In genomic region chr8:121697735-121698614, GRCm38 (mm10) we compare ENCODE assay signal across 8 mouse cellular contexts. TPM values are rescaled to one million over a fixed set of nuclear protein-coding genes. Genes with fewer than 3 reads are reported as not detected.
DNase-seq lines count a peak whose midpoint lies in the region; ATAC-seq lines count a peak whose summit lies in the region.

No protein-coding gene starts in this region.

- peak overlapping the region; percentile 63 for H3K4me2 ChIP-seq in heart, embryonic 12.5 days
- peak overlapping the region; percentile 47 for H3K4me2 ChIP-seq in forebrain, embryonic 13.5 days
- peak overlapping the region; percentile 36 for H3K4me2 ChIP-seq in midbrain, embryonic 11.5 days

- ATAC-seq in heart, embryonic 12.5 days (ENCODE audit: insufficient number of reproducible peaks, low FRiP score), result peak; percentile 51
- peak; percentile 52 for ATAC-seq in forebrain, embryonic 13.5 days
- ATAC-seq in midbrain, embryonic 11.5 days (ENCODE audit: low FRiP score), result peak; percentile 63
- no peak for ATAC-seq in erythroblast, adult 5-6 weeks (replicated peaks; ENCODE audit: low FRiP score, poor library complexity, severe bottlenecking)

- intact Hi-C loops in heart, postnatal 14 days (cut with DNase I), result no loop called here

- peak overlapping the region; percentile 41; the same call in 1 of the 2 replicates for H3K9ac ChIP-seq in heart, embryonic 12.5 days
- no peak overlapping the region; the same call in 1 of the 2 replicates for H3K9ac ChIP-seq in forebrain, embryonic 13.5 days
- peak overlapping the region; percentile 31 for H3K9ac ChIP-seq in midbrain, embryonic 11.5 days (ENCODE audit: low read length)

- H3K4me3 ChIP-seq in heart, embryonic 12.5 days, result peak overlapping the region; percentile 30
- no peak overlapping the region for H3K4me3 ChIP-seq in forebrain, embryonic 13.5 days
- H3K4me3 ChIP-seq in midbrain, embryonic 11.5 days (ENCODE audit: low read depth, low read length), result peak overlapping the region; percentile 3; the same call in 1 of the 2 replicates

- H3K36me3 ChIP-seq in heart, embryonic 12.5 days, result no peaks in the 10 kb centered on the region
- H3K36me3 ChIP-seq in forebrain, embryonic 13.5 days (ENCODE audit: poor library complexity, severe bottlenecking), result no peaks in the 10 kb centered on the region
- H3K36me3 ChIP-seq in midbrain, embryonic 11.5 days (ENCODE audit: control insufficient read depth, insufficient read depth, low read length), result no peaks in the 10 kb centered on the region

- DNase-seq in heart, postnatal 14 days, result no peak
- peak; percentile 71 for DNase-seq in R1 (ENCODE audit: low read depth, low spot score)
- peak; percentile 91 for DNase-seq in midbrain, embryonic 11.5 days (ENCODE audit: low spot score, missing footprints)
- no peak for DNase-seq in ovary, postnatal 36 days (ENCODE audit: low spot score)
- no peak for DNase-seq in thymus, postnatal 36 days

- H3K27me3 ChIP-seq in heart, embryonic 12.5 days (replicated peaks), result no peaks in the 10 kb centered on the region
- H3K27me3 ChIP-seq in forebrain, embryonic 13.5 days, result no peaks in the 10 kb centered on the region
- no peaks in the 10 kb centered on the region for H3K27me3 ChIP-seq in midbrain, embryonic 11.5 days (ENCODE audit: control insufficient read depth, insufficient read depth, low read length)

- WGBS in heart, embryonic 12.5 days, result 4% methylated on average over 16 of the region's 17 CpGs
- WGBS in forebrain, embryonic 13.5 days, result 3% methylated on average over 17 of the region's 17 CpGs
- WGBS in midbrain, embryonic 11.5 days, result 2% methylated on average over 17 of the region's 17 CpGs

- H3K27ac ChIP-seq in heart, embryonic 12.5 days (ENCODE audit: poor library complexity, severe bottlenecking), result no peak overlapping the region
- H3K27ac ChIP-seq in forebrain, embryonic 13.5 days, result peak overlapping the region; percentile 44
- peak overlapping the region; percentile 15; the same call in 1 of the 2 replicates for H3K27ac ChIP-seq in midbrain, embryonic 11.5 days (ENCODE audit: low read depth, low read length)

- H3K9me3 ChIP-seq in heart, embryonic 12.5 days (replicated peaks), result no peaks in the 10 kb centered on the region
- H3K9me3 ChIP-seq in forebrain, embryonic 13.5 days (replicated peaks), result no peaks in the 10 kb centered on the region
- H3K9me3 ChIP-seq in midbrain, embryonic 11.5 days (ENCODE audit: control insufficient read depth, low read length), result no peaks in the 10 kb centered on the region

- peaks cover 12% of the 10 kb centered on the region for H3K4me1 ChIP-seq in heart, embryonic 12.5 days (replicated peaks)
- H3K4me1 ChIP-seq in forebrain, embryonic 13.5 days, result peaks cover 15% of the 10 kb centered on the region
- H3K4me1 ChIP-seq in midbrain, embryonic 11.5 days (ENCODE audit: control insufficient read depth, insufficient read depth, low read length), result peaks cover 14% of the 10 kb centered on the region

RNA-seq across cellular contexts. Expression of gene Jph3, which starts 31.4 kb away (rescaled TPM):
- polyA plus RNA-seq in heart, embryonic 12.5 days (2016; fragmentation: Nextera tagmentation; extraction: Ambion mirVana), result 0.27 and 0.31 TPM in 2 replicates
- total RNA-seq in heart, postnatal 14 days (2021), result not detected
- 34.9 and 36.7 TPM in 2 replicates for polyA plus RNA-seq in forebrain, embryonic 13.5 days (2015; fragmentation: Nextera tagmentation; extraction: Ambion mirVana)
- polyA plus RNA-seq in midbrain, embryonic 11.5 days (2014; fragmentation: Nextera tagmentation; extraction: Ambion mirVana), result 10.2 and 10.4 TPM in 2 replicates
- not detected in 2 replicates for total RNA-seq in erythroblast, adult 5-6 weeks (2015; ENCODE audit: low replicate concordance)
- total RNA-seq in erythroblast, adult 5-6 weeks (2017; ENCODE audit: low replicate concordance), result not detected in 2 replicates

RNA-seq across cellular contexts. Expression of gene Zcchc14, which starts 45.3 kb away (rescaled TPM):
- 9.2 and 9.9 TPM in 2 replicates for polyA plus RNA-seq in heart, embryonic 12.5 days (2016; fragmentation: Nextera tagmentation; extraction: Ambion mirVana)
- total RNA-seq in heart, postnatal 14 days (2021), result 10 to 100 TPM; 33.9 to 38.5 TPM
- 30.0 and 33.7 TPM in 2 replicates for polyA plus RNA-seq in forebrain, embryonic 13.5 days (2015; fragmentation: Nextera tagmentation; extraction: Ambion mirVana)
- 20.7 and 22.7 TPM in 2 replicates for polyA plus RNA-seq in midbrain, embryonic 11.5 days (2014; fragmentation: Nextera tagmentation; extraction: Ambion mirVana)
- total RNA-seq in erythroblast, adult 5-6 weeks (2015; ENCODE audit: low replicate concordance), result not detected in 2 replicates
- total RNA-seq in erythroblast, adult 5-6 weeks (2017; ENCODE audit: low replicate concordance), result 0.14 TPM in 1 of 2 replicates, not detected in the other

Comparison
In these comparisons a context has a peak if more than half of its experiments do, and no peak if none do; other contexts are left out.
1. DNase-seq: peak in R1 (single experiment) and midbrain, embryonic 11.5 days (single experiment); none in heart, postnatal 14 days (0 of 2), ovary, postnatal 36 days (single experiment) and thymus, postnatal 36 days (0 of 2).
2. Peak in every context shown above with its lines, with median percentiles within 50 percentile points of each other: H3K4me2 ChIP-seq.